Mouse (Mus musculus) embryonic fibroblast, embryonic 13.5 days (primary cell): ENCODE measurements at regions not wholly inside any gene's neighbourhood (a gene's known extent, or its start where the extent isn't known, plus 50 kb on each side); places are given as distances from the start of the nearest gene placed in this dataset.

Source experiments
- CTCF ChIP-seq: IDR thresholded peaks from 2 replicates; pipeline ENCODE4 v1.5.1; 2011; ENCODE audit warnings: mild to moderate bottlenecking, control low read depth, low read length, moderate library complexity, borderline replicate concordance; ENCODE audit not compliant: insufficient read depth
- POLR2A ChIP-seq: IDR thresholded peaks from 2 replicates; pipeline ENCODE4 v1.6.1; 2011; ENCODE audit warnings: low read depth, mild to moderate bottlenecking, control low read depth, low read length, moderate library complexity

GRCm38 (mm10) chr15:60333573-60334306 is 317.3 kb upstream of the 4933412E24Rik start:
- TF ChIP-seq CTCF (no peak), POLR2A (no peak)
